Mouse (Mus musculus): ENCODE measurements around the gene Naa16.
"Not testable (repeated sequence)": the region's sequence is repeated elsewhere in the genome, so short reads cannot be mapped to it uniquely, and the experiment has no call there.

The Naa16 gene

DNA sequence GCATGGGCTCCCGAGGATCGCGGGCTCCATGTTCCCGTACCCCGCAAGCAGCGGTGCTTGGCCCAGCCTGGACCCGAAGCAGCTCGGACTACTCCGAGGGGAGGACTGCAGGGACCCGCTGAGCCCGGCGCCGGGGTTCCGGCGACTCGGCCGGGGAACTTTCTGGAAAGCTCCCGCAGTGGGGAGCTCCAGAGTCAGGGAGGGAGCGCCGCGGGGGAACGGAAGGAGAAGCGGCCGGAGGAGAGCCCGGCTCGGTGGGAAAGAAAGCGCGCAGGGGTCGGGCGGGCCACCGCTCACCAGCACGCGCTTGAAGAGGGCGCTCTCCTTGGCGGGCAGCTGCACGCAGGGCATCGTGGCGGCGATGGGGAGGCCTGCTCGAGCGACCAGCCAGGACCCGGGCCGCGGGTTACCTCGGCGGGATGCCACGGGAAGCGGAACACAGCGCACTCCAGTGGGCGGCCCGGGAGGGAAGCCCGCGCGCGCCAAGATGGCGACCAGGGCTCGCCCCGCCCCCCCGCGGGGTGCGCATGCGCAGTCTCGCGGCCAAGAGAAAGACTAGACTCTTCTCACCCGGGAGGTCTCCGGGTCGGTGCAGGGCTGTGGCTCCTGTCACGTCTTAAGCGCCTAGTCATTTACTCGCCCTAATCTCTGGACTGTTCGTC, at the start of gene Naa16:
Gene Naa16 (minus strand): TSS at position 514 of the 662 bp plus-strand sequence.
- DNase-seq (ENCODE audit: low read depth, low spot score) = peak; percentile 96

DNA sequence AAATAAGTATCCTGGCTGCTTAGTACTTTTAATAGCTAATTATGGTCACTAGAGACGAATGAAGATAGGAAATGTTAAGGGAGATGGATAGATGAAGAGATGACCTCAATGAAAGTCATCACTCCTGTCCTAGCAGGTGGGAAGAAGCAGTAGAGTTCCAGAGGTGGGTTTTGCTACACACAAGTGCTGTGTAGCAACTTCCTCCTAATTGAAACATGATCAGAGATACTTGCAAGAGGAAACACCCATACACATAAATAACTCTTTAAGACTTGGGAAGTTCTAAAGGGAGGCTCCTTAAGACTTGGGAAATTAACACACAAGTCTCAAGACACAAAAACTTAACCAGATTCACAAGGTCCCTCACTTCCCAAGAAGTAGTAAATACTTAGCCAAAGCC, 43.5 kb upstream of the Naa16 start:
- DNase-seq (ENCODE audit: low read depth, low spot score) = no peak

DNA sequence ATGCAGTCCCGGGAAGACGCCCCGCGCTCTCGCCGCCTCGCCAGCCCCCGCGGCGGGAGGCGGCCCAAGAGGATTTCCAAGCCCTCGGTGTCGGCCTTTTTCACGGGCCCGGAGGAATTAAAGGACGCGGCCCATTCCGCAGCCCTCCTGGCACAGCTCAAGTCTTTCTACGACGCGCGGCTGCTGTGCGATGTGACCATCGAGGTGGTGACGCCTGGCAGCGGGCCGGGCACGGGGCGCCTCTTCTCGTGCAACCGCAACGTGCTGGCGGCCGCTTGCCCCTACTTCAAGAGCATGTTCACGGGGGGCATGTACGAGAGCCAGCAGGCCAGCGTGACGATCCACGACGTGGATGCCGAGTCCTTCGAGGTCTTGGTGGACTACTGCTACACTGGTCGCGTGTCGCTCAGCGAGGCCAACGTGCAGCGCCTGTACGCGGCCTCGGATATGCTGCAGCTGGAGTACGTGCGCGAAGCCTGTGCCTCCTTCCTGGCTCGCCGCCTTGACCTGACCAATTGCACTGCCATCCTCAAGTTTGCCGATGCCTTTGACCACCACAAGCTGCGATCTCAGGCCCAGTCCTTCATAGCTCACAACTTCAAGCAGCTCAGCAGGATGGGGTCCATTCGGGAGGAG, 36.3 kb upstream of the Naa16 start:
- DNase-seq (ENCODE audit: low read depth, low spot score) = not testable (repeated sequence)

DNA sequence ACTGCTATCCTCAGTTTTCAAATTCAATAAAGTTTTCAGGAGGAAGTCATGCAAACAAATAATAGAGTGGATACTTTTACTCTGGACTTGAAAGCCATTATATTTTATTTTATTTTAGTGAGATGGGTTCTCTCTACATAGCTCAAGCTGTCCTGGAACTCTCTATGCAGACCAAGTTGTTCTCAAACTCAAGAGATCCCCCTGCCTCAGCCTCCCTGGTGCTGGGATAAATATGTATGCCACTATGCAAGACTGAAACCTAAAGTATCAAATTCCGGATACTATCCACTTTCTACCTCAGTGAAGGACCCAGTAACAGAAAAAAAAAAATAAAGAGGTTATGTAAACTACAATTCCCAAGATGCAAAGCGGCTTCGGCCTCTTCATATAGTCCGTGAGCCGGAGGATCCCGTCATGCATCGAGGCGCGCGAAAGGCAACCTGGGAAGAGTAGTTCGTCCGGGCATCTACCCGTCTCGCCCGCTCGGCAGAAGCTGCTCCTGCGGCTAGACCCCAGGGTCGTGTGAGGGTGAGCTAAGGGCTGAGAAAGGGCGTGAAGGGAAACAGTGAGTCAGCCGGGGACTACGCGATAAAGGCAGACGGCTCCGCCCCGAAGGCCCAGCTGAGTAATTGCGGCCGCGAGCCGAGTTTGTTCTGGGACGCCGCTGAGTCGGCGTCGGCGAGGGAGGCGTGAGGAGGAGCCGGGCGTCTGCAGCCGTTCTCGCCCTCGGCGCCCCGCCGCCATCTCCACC, 35.6 kb upstream of the Naa16 start, which contains the start of gene Kbtbd7:
Gene Kbtbd7 (plus strand): TSS at position 533 of the 751 bp plus-strand sequence.
- peak; percentile 94 for DNase-seq (ENCODE audit: low read depth, low spot score)

DNA sequence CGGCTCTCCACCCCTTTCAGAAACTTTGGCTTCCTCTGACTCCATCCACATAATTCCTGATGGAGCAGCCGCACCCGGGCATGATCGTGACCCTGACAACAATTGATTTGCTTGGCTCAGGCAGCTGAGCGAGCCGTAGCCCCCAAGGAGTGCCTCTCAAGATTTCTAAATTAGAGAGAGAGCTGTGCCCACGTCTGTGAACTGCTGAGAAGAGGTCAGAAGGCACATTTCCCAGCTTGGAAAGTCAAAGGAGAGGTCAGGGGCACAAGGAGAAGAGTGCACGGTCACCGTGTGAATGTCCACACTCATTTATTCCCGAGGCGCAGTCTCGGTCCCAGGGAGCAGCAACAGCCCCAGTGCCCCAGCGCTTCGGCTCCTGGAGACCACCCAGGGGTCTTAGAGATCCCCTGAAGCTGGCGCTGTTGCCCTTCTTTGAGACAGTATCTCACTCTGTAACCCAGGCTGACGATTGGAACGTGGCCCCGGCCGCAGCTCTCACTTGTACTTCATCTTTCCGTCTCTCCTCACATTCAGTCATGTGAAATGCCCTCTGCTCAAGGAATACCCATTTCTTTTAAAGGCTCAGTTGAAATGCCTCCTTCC, 29.6 kb upstream of the Naa16 start:
- DNase-seq (ENCODE audit: low read depth, low spot score) = peak; percentile 25

DNA sequence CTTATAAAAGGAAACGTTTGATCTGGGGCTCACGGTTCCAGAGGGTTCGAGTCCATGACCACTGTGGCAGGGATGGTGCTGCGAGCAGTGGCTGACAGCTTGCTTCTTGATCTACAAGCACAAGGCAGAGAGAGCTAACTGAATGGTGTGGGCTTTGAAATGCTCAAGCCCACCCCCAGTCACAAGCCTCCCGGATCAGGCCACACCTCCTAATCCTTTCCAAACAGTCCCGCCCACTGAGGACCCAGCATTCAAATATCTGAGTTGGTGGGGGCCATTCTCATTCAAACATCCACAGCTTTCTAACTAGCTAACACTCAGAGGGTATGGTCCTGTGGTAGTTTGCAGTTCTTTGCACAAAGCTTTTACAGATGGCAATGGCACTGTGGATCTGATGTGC, 22.5 kb upstream of the Naa16 start:
- no peak for DNase-seq (ENCODE audit: low read depth, low spot score)

DNA sequence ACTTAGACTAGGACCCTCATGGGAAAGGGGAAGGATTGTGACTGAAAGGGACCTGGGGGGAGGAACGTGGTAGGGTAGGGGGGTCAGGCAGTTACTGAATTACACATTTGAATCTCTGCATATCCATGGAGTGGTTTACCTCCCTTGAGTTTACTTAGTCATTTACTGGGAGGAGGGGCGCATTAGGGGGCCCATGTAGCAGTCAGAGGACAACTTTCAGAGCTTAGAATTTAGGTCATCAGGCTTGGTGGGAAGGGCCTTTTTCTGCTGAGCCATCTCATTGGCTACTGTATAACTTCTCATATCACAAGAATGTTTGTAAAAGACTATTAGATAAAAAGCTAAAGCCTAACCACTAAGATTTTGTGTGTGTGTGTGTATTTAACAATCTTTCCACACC, 20.1 kb upstream of the Naa16 start:
- no peak for DNase-seq (ENCODE audit: low read depth, low spot score)

DNA sequence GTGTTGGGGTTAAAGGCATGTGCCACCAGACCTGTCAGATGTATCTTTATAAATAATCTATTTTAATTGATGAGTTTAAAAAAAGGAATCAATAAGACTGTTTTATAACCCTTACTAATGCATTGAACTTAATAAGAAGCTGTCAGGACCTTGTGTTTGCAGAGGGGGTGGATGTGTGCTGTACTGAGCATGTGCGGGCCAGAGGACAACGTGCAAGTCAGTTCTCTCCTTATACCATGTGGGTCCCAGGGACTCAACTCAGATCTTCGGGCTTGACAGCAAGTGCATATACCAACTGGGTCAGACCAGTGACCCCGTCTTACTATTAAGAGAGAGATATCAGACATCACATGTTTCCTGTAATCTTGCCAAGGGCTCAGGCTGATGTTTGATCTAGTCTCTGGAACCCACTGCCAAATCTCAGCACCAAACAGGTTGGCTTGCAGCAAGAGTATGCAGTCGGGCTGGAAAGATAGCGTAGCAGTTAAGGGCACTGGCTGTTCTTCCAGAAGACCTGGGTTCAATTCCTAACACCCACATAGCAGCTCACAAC, 18.8 kb upstream of the Naa16 start:
- no peak for DNase-seq (ENCODE audit: low read depth, low spot score)

DNA sequence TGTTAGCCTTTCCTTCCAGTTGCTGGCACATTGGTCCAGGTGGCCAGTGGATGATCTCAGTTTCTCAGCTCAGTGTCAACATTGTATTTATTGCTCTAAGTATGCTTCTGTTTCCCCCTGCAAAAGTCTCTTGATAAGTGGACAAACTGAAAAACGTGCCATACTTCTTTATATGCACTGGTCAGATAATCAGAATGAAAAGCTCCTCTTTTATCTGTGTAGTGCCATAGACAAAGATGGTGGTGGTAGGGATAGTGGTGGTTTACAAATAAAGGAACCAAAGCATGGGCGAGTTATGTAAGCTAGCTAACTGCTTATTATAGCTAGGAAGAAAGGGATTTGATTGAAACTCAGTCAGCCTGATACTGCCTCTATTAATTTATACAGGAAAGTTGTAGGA, 17.1 kb upstream of the Naa16 start:
- DNase-seq (ENCODE audit: low read depth, low spot score) = no peak

DNA sequence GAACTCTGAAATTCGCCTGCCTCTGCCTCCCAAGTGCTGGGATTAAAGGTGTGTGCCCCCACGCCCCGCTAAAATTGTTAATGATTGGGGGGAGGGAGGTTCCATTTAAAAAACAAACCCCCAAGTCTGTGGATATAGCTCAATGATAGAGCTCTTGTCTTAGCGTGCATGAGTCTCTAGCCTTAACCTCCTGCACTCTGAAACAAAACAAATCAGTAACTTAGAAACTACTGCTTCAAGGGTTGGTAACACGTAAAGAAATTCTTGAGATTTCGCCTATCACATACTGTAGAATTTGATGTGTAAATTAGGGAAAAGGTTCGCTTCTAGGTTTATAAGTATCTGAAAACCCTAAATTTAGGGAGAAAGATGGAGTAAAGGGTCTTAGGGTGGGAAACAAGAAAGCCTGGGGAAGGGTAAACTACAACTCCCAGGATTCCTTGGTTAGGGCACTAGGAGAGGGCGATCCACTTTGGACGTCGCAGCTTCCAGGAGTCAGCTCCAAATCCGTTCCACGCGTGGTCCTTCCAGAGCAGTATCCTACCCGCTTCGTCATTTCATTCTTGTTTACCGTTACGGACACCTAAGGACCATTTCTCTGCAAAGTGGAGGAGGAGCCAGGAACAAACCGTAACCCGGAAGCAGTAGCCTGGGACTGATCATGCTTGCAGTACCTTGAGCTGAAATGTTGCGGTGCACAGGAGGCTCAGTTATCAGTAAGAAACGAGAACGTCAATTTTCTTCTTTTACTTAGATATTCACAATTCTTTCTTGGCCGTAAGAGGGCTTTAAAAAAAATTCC, 6.9 kb upstream of the Naa16 start, which contains the start of gene Mtrf1:
Gene Mtrf1 (plus strand): TSS at position 452 of the 802 bp plus-strand sequence.
- DNase-seq (ENCODE audit: low read depth, low spot score) = peak; percentile 46

DNA sequence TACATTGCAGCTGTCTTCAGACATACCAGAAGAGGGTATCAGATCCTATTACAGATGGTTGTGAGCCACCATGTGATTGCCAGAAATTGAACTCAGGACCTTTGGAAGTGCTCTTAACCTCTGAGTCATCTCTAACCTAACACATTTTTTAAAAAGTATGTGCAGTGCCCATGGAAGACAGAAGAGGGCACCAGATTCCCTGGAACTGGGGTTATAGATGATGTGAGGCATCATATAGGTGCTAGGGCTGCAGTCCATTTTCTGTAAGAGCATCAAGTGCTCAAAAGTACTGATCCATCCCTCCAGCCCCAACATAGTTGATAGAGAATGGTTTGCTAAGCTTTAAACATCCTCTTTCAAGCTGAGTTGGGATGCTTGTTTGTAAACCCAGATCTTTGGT, 4.0 kb upstream of the Naa16 start:
- peak; percentile 61 for DNase-seq (ENCODE audit: low read depth, low spot score)

DNA sequence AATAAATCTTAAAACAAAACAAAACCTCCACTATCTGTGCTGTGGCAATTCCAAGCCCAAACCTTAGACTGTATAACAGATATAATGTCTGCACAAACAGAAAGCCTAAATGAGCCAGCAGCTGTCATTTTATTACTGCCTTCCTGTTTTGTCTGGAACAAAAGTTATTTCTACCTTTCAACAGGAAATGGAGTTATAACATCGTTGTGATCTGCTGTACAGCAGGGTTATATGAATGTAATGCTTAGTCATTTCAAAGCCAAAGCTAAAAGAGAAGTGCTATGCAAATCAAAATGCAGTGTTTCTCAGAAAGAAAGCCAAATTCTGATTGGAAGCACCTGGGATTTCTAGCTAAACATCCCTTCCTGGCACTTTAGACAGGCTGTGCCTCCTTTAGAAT, 2.7 kb upstream of the Naa16 start:
- no peak for DNase-seq (ENCODE audit: low read depth, low spot score)

DNA sequence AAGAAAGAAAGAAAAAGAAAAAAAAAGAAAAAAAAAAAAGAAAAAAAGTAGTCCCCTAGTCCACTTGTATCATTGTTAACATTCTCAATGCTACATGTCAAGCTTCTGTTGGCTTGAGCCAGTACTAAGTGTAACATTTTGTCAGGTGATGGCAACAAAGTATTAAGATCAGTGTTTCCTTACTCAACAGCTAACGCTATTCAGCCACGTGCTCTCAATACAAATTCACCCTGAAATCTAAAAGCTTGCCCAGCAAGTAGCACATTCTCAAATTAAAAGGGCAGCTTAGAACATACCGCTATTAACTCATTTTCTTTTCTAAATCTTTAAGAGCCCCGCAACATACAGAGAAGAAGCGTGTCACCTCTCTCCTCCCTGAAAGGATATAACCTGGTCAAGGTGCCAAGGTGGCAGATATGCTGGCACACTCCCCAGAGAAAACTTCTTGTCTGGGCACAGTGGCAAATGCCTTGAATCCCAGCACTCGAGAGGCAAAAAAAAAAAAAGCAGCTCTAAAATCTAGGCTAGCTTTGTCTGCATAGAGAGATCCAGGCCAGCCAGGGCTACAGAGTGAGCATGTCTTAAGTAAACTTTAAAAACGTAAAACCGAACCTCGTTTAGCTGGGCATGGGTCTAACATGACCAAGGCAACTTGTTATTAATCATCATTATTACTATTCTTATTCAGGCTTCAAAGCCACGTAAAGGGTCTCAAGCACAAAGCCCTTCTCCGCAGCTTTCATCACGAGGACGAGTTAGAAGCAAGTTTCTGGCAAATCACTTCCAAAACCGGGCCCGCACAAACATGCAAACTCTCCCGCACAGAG, 927 bp downstream of the Naa16 start:
- no peak for DNase-seq (ENCODE audit: low read depth, low spot score)

DNA sequence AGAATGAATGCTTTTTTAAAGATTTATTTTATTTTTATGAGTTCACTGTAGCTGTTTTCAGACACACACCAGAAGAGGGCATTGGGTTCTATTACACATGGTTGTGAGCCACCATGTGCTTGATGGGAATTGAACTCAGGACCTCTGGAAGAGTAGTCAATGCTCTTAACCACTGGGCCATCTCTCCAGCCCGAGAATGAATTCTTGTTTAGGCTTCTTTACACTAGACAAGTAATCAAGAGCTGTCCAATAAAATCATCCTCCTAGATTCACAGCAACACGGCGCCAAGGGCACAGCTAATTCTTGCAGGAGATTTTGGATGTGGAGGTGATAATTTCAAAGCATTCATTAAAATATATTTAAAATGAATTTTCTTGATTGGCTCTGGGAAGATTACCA, 2.3 kb downstream of the Naa16 start:
- no peak for DNase-seq (ENCODE audit: low read depth, low spot score)

DNA sequence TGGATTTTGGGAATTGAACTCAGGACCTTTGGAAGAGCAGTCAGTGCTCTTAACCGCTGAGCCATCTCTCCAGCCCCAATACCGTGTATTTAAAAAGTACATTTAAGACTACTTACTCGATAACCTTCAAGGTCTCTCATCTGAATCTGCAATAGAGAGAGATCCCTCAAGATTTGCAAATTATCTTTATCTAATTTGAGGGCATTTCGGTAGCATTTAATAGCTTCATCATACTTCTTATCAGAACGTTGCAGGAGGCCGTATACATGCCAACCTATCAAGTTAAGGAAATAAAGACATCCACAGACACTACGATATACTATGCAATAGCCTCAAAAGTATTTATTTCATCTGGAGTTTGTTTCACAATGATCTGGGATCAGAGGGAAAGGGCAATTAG, 7.5 kb downstream of the Naa16 start:
- DNase-seq (ENCODE audit: low read depth, low spot score) = no peak

DNA sequence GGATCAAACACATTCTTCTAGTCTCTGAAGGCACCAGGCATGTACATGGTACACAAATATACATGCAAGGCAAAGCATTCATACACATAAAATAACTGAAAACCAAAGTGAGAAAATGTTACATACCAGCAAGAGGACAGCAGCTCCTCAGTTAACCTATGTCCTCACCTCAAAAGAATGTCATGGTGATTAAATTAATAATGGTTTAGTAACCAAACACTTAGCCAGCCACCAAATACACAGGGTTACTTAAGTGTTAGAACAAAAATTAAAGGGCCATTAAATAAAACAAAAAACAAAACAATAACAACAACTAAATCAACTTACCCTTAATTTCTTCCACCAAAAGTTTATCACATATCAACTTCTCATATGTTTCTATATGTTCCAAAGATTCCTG, 13.5 kb downstream of the Naa16 start:
- no peak for DNase-seq (ENCODE audit: low read depth, low spot score)

DNA sequence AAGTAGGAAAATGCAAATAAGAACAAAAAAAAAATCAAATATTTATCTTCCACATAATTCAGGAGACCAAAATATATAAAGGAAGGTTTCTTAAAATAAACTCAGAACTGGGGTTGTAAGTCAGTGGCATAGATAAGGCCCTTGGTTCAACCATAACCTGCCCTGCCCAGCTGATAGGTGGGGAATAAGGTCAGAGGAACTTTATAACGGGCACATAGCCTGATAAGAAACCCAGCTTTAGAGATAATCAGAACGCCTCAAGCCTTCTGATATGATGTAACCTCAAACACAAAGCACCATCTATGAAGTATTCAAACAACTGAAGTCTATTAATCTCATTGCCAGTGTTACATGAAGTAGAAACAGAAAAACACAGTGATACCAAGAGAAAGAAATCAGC, 32.5 kb downstream of the Naa16 start:
- DNase-seq (ENCODE audit: low read depth, low spot score) = no peak

DNA sequence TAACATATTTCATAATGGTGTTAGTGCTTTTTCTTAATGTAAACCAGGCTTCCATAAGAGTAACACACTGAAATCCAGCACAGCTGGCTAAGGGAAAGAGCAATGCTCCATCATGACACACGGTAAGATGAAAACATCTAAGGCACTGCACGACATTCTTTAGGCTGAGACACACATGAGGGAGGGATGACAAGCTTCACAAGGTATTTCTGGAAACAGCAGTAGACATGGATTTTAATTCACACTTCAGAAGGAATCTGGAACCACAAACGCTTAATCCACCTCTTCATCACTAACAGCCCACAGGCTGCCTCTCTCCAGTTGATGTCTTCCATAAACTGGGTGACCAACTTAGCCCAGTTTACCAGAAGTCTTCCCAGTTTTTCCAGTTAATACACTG, 44.2 kb downstream of the Naa16 start:
- DNase-seq (ENCODE audit: low read depth, low spot score) = no peak

DNA sequence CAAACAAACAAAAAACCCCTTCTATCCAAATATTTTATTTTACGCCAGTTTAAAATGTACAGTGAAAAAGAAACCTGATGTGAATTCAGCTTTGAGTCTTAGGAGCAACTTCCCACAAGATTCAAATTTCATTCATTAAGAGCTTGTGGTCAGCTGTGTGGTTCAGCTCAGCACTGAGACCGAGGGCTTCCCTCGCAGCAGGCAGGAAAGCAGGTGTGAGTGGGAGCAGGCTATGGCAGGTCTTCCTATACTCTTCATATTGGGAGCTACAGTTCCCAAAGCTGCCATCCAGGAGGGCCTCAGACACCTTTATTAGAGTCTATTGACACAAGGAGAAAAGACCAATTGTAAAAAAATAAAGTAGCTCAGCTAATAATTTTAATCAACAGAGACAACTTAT, 55.0 kb downstream of the Naa16 start:
- no peak for DNase-seq (ENCODE audit: low read depth, low spot score)

DNA sequence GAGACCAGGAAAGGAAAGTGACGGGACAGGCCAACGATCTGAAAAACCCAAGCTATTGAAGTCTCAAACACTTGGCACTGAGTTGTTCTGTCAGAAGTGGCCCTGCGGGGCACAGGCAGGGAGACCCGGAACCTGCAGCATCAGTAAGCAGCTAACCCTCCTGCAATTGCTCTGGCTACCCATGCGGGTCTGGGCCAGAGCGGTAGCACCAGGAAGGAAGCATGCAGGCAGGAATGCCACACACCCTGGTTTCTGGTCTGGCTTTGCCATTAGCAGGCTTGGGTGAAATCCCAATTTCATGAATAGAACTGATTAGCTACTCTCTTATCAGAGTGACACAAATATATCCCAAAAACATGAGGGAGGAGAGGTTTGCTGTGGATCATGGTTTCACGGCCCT, 58.6 kb downstream of the Naa16 start:
- no peak for DNase-seq (ENCODE audit: low read depth, low spot score)

Measured in mesoderm, embryonic 11.5 days (tissue).